Mouse (Mus musculus): Measurements from ENCODE around the gene Ndufb2. TPM values are rescaled to one million over a fixed set of nuclear protein-coding genes. Genes with fewer than 3 reads are reported as not detected.

Ndufb2 gene
- polyA plus RNA-seq, 1 experiment from 2014 or later: 563 TPM

DNA sequence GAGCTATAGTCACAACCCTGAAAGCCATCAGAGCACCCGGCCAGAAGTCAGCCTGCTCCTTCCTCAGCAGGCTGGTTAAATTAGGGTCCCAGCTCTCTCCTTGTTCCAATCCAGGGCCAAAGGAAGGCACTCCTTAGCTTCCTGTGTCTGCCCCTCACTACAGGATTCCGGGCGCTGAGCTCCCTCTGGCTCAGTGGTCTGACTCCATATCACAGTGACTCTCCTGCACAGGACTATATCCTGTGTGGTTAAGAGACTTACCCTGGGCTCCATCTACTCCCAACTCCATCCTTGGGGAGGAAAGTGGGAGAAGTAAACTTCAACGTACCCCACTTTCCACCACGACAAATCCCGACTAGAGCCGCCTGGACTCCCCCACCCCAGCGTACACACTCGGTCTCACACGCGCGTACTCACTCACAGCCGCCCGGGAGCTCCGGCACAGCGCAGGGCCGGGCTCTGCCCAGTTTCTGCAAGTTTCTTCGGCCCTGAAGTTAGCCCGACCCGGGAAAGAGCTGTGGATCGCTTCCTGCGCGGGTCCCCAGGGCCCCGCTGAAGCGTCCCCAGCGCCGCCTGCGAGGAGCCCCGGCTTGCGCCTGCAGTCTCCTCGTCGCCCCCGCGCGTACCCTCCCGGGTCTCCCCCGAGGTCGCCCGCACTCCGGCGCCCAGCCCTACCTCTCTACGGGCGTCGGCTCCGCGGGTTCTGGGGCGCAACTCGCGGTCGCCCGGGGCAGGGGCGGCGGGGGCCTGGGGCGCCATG lies 35.3 kb upstream of the Ndufb2 start:
- Histone ChIP-seq H3K27ac (ENCODE audit: low read depth, low read length) (peak overlapping the region; percentile 93), H3K9me3 (ENCODE audit: control insufficient read depth, low read length) (no peaks in the 10 kb centered on the region), H3K27me3 (replicated peaks; ENCODE audit: control insufficient read depth, insufficient read depth, low read length) (no peaks in the 10 kb centered on the region), H3K4me3 (ENCODE audit: low read length) (peak overlapping the region; percentile 66), H3K9ac (ENCODE audit: low read depth, low read length) (peak overlapping the region; percentile 79), H3K4me1 (ENCODE audit: control insufficient read depth, insufficient read depth, low read depth, low read length) (peaks cover 32% of the 10 kb centered on the region), H3K36me3 (ENCODE audit: control insufficient read depth, insufficient read depth, low read length) (no peaks in the 10 kb centered on the region), H3K4me2 (ENCODE audit: low read length) (peak overlapping the region; percentile 64)
- WGBS: 0% methylated on average over 36 of the region's 54 CpGs
- peak; percentile 69 for ATAC-seq

DNA sequence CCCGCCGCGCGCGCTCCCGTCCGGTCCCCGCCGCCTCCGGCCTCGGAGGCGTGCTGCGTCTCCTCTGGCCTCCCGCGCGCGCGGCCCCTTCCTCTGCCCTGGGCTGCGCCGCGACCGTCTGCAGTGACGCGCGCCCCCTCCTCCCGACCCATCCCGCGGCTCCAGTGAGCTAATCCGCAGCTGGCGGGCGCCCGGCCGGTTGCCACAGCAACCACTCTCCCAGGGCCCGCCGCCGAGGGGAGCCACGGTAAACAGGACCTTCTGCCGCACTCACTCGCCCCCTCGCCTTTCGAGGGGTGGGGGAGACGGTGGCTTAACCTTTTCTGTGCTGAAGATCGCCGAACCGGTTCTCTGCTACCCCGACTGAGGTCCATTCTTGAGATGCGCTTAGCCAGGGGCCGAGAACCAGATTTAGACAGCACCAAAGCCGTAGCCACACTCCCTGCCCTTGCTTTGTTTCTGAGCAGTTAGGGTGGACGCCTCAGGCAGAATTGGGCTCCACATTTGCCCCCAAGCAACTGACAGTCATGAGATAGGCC lies 34.6 kb upstream of the Ndufb2 start, which contains the start of gene Dennd2a:
Dennd2a (minus strand) TSS at position 145 of the 539 bp plus-strand sequence.
- Histone ChIP-seq H3K9me3 (ENCODE audit: control insufficient read depth, low read length) (no peaks in the 10 kb centered on the region), H3K4me1 (ENCODE audit: control insufficient read depth, insufficient read depth, low read depth, low read length) (peaks cover 35% of the 10 kb centered on the region), H3K27me3 (replicated peaks; ENCODE audit: control insufficient read depth, insufficient read depth, low read length) (no peaks in the 10 kb centered on the region), H3K4me3 (ENCODE audit: low read length) (peak within 1 kb of the TSS; percentile 66), H3K4me2 (ENCODE audit: low read length) (peak within 1 kb of the TSS; percentile 64), H3K9ac (ENCODE audit: low read depth, low read length) (peak within 1 kb of the TSS; percentile 79), H3K36me3 (ENCODE audit: control insufficient read depth, insufficient read depth, low read length) (no peaks in the 10 kb centered on the region), H3K27ac (ENCODE audit: low read depth, low read length) (peak within 1 kb of the TSS; percentile 93)
- under 1% methylated on average over 40 of the region's 50 CpGs for WGBS
- ATAC-seq: peak; percentile 95

DNA sequence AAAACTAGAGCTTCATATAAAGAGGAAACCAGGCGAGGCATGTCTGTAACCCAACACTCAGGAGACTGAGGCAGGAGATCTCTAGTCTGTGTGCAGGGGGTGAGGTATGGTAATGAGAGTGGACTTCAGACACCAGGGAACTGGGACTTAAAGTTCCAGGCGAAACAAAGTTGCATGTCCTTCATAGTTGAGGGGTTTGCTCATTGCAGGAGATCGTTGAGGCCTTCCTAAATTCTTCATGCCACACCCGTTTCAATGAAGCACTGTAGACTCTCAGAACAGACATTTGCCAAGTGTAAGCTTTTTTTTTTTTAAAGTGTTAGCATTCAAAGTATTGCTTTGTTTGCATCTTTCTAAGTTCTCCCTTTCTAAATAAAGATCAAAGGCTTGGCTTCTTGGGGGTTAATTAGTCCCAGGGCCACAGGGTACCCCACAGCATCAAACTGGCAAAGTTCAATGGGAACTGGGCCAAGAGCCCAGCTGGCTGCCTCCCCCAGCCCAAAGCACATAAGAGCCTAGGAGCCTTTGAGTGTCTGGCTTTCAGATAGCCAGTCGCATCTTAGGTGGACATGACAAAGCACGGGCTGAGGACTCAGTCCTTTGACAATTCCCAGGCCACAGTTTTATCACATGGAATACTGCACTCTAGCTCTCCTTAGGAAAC lies 33.0 kb upstream of the Ndufb2 start:
- no peak overlapping the region for H3K4me3 ChIP-seq (ENCODE audit: low read length)
- no peak overlapping the region for H3K9ac ChIP-seq (ENCODE audit: low read depth, low read length)
- H3K36me3 ChIP-seq (ENCODE audit: control insufficient read depth, insufficient read depth, low read length): no peaks in the 10 kb centered on the region
- no peaks in the 10 kb centered on the region for H3K27me3 ChIP-seq (replicated peaks; ENCODE audit: control insufficient read depth, insufficient read depth, low read length)
- H3K27ac ChIP-seq (ENCODE audit: low read depth, low read length): peak overlapping the region; percentile 2; the same call in 1 of the 2 replicates
- no peaks in the 10 kb centered on the region for H3K9me3 ChIP-seq (ENCODE audit: control insufficient read depth, low read length)
- WGBS: 35% methylated on average over 6 of the region's 6 CpGs
- peaks cover 35% of the 10 kb centered on the region for H3K4me1 ChIP-seq (ENCODE audit: control insufficient read depth, insufficient read depth, low read depth, low read length)
- ATAC-seq: no peak
- H3K4me2 ChIP-seq (ENCODE audit: low read length): no peak overlapping the region

DNA sequence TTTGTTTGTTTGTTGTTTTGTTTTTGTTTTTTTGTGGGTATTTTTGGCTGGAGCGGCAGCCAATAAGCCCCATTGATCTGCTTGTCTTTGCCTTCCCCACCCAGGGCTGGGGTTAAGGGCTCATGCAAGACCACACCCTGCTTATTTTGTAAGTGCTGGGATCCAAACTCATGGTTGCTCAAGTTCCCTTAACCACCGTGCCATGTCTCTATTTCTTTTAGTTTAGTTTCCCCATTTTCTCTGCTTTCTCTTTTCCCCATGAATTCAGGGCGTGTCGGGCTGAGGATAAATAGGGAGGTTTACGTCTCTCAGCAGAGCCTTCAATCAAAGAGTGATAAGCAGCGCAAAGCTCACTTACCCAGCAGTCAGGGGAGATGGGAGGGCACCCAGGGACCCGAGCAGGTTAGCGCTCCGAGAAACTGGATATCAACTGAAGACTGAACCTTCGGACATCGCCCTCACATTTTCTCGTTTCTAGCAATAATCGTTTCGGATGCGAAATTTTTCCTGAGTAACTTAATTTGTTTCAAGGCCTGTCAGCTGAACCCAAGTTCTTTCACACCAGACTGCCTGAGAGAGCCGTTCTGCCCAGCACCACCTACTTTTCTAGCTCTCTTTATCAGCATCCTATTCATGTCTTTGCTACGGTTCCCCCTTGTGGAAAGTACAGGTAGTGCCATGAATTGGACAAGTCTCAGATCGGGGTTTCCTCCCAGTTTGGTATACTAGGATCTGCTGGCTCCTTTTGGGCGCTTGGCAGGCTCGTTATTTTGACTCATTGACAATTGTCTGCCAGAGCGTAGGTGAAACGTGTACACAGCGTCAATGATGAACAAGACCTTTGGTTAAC lies 30.0 kb upstream of the Ndufb2 start:
- 19% methylated on average over 23 of the region's 23 CpGs for WGBS
- Histone ChIP-seq H3K27ac (ENCODE audit: low read depth, low read length) (no peak overlapping the region), H3K4me3 (ENCODE audit: low read length) (peak overlapping the region; percentile 17; the same call in 1 of the 2 replicates), H3K27me3 (replicated peaks; ENCODE audit: control insufficient read depth, insufficient read depth, low read length) (no peaks in the 10 kb centered on the region), H3K9me3 (ENCODE audit: control insufficient read depth, low read length) (no peaks in the 10 kb centered on the region), H3K36me3 (ENCODE audit: control insufficient read depth, insufficient read depth, low read length) (no peaks in the 10 kb centered on the region), H3K9ac (ENCODE audit: low read depth, low read length) (no peak overlapping the region), H3K4me1 (ENCODE audit: control insufficient read depth, insufficient read depth, low read depth, low read length) (peaks cover 21% of the 10 kb centered on the region), H3K4me2 (ENCODE audit: low read length) (peak overlapping the region; percentile 50)
- ATAC-seq: peak; percentile 57

DNA sequence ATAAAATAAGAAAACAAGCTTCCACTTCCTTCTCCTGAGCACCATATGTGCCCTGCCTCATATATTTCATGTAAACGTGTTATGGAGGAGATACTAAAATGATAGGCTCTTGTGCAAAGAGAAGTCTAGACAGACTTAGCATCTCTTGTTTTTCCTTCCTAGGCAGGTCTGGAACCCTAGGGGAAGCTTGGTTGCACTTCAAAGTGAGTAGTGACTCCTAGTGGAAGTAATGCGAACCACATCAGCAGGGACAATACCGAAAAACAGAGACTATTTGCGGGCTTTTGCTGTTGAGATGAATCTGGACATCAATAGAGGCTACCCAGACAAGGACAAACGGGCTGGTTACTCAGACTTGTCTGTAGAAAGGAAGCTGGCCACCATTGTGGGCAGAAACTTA lies 24.8 kb upstream of the Ndufb2 start:
- H3K4me3 ChIP-seq (ENCODE audit: low read length): no peak overlapping the region
- H3K4me1 ChIP-seq (ENCODE audit: control insufficient read depth, insufficient read depth, low read depth, low read length): no peaks in the 10 kb centered on the region
- 12% methylated on average over 5 of the region's 5 CpGs for WGBS
- H3K4me2 ChIP-seq (ENCODE audit: low read length): no peak overlapping the region
- H3K9ac ChIP-seq (ENCODE audit: low read depth, low read length): no peak overlapping the region
- H3K27ac ChIP-seq (ENCODE audit: low read depth, low read length): no peak overlapping the region
- 0 out of 2 replicates have a peak, but pooled peaks cover 3% of the 10 kb centered on the region for H3K27me3 ChIP-seq (replicated peaks; ENCODE audit: control insufficient read depth, insufficient read depth, low read length)
- no peak for ATAC-seq
- no peaks in the 10 kb centered on the region for H3K36me3 ChIP-seq (ENCODE audit: control insufficient read depth, insufficient read depth, low read length)
- H3K9me3 ChIP-seq (ENCODE audit: control insufficient read depth, low read length): no peaks in the 10 kb centered on the region

DNA sequence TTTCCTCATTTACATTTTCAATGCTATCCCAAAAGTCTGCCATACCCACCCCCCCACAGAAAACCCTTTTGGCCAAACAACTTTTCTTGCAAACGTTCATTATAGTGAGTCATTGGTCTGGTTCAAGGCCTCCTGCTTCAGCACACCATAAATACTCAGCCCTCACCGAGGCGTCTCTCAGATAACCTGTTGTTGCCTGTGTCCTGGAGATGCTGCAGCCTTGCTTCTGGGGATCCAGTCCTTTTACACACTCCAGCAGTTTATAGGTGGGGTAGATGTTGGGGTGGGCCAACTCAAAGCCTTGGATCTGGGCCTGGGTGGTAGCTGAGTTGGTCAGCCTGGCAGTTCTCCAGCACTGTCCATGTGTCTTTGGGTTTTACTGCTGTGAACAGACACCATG lies 21.9 kb upstream of the Ndufb2 start:
- H3K36me3 ChIP-seq (ENCODE audit: control insufficient read depth, insufficient read depth, low read length): no peaks in the 10 kb centered on the region
- 0 out of 2 replicates have a peak, but pooled peaks cover 3% of the 10 kb centered on the region for H3K27me3 ChIP-seq (replicated peaks; ENCODE audit: control insufficient read depth, insufficient read depth, low read length)
- H3K4me1 ChIP-seq (ENCODE audit: control insufficient read depth, insufficient read depth, low read depth, low read length): peaks cover 13% of the 10 kb centered on the region
- no peak for ATAC-seq
- no peak overlapping the region for H3K9ac ChIP-seq (ENCODE audit: low read depth, low read length)
- no peak overlapping the region for H3K27ac ChIP-seq (ENCODE audit: low read depth, low read length)
- no peaks in the 10 kb centered on the region for H3K9me3 ChIP-seq (ENCODE audit: control insufficient read depth, low read length)
- no peak overlapping the region for H3K4me3 ChIP-seq (ENCODE audit: low read length)
- no peak overlapping the region for H3K4me2 ChIP-seq (ENCODE audit: low read length)
- WGBS: 78% methylated on average over 3 of the region's 3 CpGs

DNA sequence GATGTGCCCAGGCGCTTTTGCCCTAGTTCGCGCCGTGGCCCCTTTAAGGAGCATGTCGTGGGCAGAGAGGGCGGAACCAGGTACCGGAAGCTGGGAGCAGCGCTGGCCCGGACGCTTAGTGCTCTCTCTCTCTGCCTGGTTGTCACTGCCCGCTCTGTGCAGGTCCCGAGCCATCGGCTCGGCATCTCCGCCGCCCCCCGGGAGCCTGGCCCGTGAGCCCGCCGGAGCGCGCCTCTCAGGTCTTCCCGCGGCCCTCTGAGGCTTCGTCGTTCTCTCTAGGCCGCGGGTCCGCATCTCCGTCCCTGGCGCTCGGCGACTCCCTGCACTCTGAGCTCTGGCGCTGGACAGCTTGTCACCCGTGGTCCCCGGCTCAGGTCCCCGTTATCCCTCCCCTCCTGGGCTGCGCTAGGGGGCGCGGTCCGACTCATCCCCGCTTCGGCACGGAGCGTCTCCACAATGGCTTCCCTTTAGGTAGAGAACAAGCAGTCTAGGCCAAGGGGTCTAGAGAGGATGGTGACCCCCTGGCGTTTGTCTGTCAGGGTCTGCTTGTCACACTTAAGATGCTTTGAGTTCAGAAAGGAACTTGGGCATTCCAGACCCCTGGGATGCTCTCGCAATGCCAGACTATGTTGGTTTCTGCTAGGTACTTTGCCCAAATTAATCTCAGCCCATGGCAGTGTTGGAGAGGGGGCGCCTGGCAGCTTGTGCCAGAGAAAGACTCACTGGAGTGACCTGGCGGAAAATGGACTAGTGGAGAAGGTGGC lies 18.4 kb upstream of the Ndufb2 start, which contains the start of gene Adck2:
Adck2 (plus strand) TSS at position 83 of the 764 bp plus-strand sequence.
- peak within 1 kb of the TSS; percentile 98 for H3K9ac ChIP-seq (ENCODE audit: low read depth, low read length)
- H3K9me3 ChIP-seq (ENCODE audit: control insufficient read depth, low read length): no peaks in the 10 kb centered on the region
- ATAC-seq: peak; percentile 98
- H3K27me3 ChIP-seq (replicated peaks; ENCODE audit: control insufficient read depth, insufficient read depth, low read length): no peaks in the 10 kb centered on the region
- peaks cover 13% of the 10 kb centered on the region for H3K4me1 ChIP-seq (ENCODE audit: control insufficient read depth, insufficient read depth, low read depth, low read length)
- H3K36me3 ChIP-seq (ENCODE audit: control insufficient read depth, insufficient read depth, low read length): peaks cover 8% of the 10 kb centered on the region; the same call in 1 of the 2 replicates
- peak within 1 kb of the TSS; percentile 94 for H3K4me2 ChIP-seq (ENCODE audit: low read length)
- H3K4me3 ChIP-seq (ENCODE audit: low read length): peak within 1 kb of the TSS; percentile 93
- WGBS: under 1% methylated on average over 45 of the region's 49 CpGs
- peak within 1 kb of the TSS; percentile 97 for H3K27ac ChIP-seq (ENCODE audit: low read depth, low read length)

DNA sequence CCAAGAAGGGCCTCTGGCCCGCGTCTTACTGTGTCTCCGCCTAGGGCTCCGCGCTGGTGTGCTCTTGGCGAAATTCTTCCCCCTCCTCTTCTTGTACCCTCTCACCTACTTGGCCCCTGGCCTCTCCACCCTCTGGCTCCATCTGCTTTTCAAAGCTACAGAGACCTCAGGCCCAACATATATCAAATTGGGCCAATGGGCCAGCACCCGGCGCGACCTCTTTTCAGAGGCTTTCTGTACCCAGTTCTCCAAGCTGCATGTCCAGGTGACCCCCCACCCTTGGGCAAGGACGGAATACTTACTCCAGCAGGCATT lies 17.9 kb upstream of the Ndufb2 start:
- H3K9ac ChIP-seq (ENCODE audit: low read depth, low read length): peak overlapping the region; percentile 98
- no peak; the same call in 1 of the 2 replicates for ATAC-seq
- H3K9me3 ChIP-seq (ENCODE audit: control insufficient read depth, low read length): no peaks in the 10 kb centered on the region
- peak overlapping the region; percentile 97 for H3K27ac ChIP-seq (ENCODE audit: low read depth, low read length)
- H3K4me3 ChIP-seq (ENCODE audit: low read length): peak overlapping the region; percentile 93
- WGBS: 21% methylated on average over 10 of the region's 10 CpGs
- peak overlapping the region; percentile 94 for H3K4me2 ChIP-seq (ENCODE audit: low read length)
- H3K27me3 ChIP-seq (replicated peaks; ENCODE audit: control insufficient read depth, insufficient read depth, low read length): no peaks in the 10 kb centered on the region
- peaks cover 12% of the 10 kb centered on the region; the same call in 1 of the 2 replicates for H3K36me3 ChIP-seq (ENCODE audit: control insufficient read depth, insufficient read depth, low read length)
- H3K4me1 ChIP-seq (ENCODE audit: control insufficient read depth, insufficient read depth, low read depth, low read length): peaks cover 13% of the 10 kb centered on the region

Measured in hindbrain, embryonic 16.5 days (tissue).